Mouse (Mus musculus) E14TG2a.4 (cell line): Measurements from ENCODE around the gene Dlgap5.

ENCODE experiments used
- H3K27me3 ChIP-seq: 2 replicates; pipeline ENCODE4 v1.6.1; 2014; ENCODE audit warnings: low read length, control low read depth; ENCODE audit not compliant: insufficient read depth
- H3K36me3 ChIP-seq: 2 replicates; pipeline ENCODE4 v1.6.1; 2014; ENCODE audit warnings: low read length, control low read depth; ENCODE audit not compliant: insufficient read depth
- H3K4me1 ChIP-seq: replicated peaks from 2 replicates; pipeline ENCODE4 v1.6.1; 2014; ENCODE audit warnings: low read depth, low read length, control low read depth
- H3K4me3 ChIP-seq: replicated peaks from 2 replicates; pipeline ENCODE4 v1.5.1; 2014; ENCODE audit warnings: mild to moderate bottlenecking, low read length
- H3K9me3 ChIP-seq: 2 replicates; pipeline ENCODE4 v1.6.1; 2014; ENCODE audit warnings: low read length, control low read depth
- CTCF ChIP-seq: conservative IDR thresholded peaks from 2 replicates; pipeline ENCODE4 v1.5.1; 2014; ENCODE audit warnings: low read length
- NANOG ChIP-seq: IDR thresholded peaks from 2 replicates; pipeline ENCODE4 v1.6.1; 2014; ENCODE audit warnings: borderline replicate concordance, low read length, mixed read lengths
- POU5F1 ChIP-seq: IDR thresholded peaks from 2 replicates; pipeline ENCODE4 v1.6.1; 2014; ENCODE audit warnings: low read length, borderline replicate concordance

Dlgap5 gene

GRCm38 (mm10) chr14:47367461-47367860 lies 50.7 kb downstream of the Dlgap5 start, which contains the start of gene Lgals3:
Gene Lgals3 (plus strand): TSS chr14:47367751.
- H3K4me1 ChIP-seq: peaks cover 53% of the 10 kb centered on the region
- no peaks in the 10 kb centered on the region for H3K36me3 ChIP-seq
- TF ChIP-seq NANOG (no peak), CTCF (no peak), POU5F1 (no peak)
- H3K4me3 ChIP-seq: peak within 1 kb of the TSS; percentile 35; the same call in 1 of the 2 replicates
- 0 out of 2 replicates have a peak, but pooled peaks cover 2% of the 10 kb centered on the region for H3K27me3 ChIP-seq
- no peaks in the 10 kb centered on the region for H3K9me3 ChIP-seq

GRCm38 (mm10) chr14:47366881-47367321 lies 51.3 kb downstream of the Dlgap5 start:
- TF ChIP-seq NANOG (no peak), POU5F1 (no peak), CTCF (no peak)
- 0 out of 2 replicates have a peak overlapping the region, but pooled peaks have one; percentile 35 for H3K4me3 ChIP-seq
- no peaks in the 10 kb centered on the region for H3K9me3 ChIP-seq
- 0 out of 2 replicates have a peak, but pooled peaks cover 2% of the 10 kb centered on the region for H3K27me3 ChIP-seq
- no peaks in the 10 kb centered on the region for H3K36me3 ChIP-seq
- peaks cover 52% of the 10 kb centered on the region for H3K4me1 ChIP-seq

- peak overlapping the region; percentile 71 for H3K4me3 ChIP-seq
- H3K27me3 ChIP-seq: no peaks in the 10 kb centered on the region
- no peaks in the 10 kb centered on the region for H3K9me3 ChIP-seq
- TF ChIP-seq NANOG (no peak), CTCF (no peak), POU5F1 (no peak)
- H3K4me1 ChIP-seq: peaks cover 55% of the 10 kb centered on the region
- H3K36me3 ChIP-seq: no peaks in the 10 kb centered on the region
Measured at GRCm38 (mm10) chr14:47364742-47365449, 53.3 kb downstream of the Dlgap5 start.

GRCm38 (mm10) chr14:47361899-47362298 lies 56.3 kb downstream of the Dlgap5 start:
- Histone ChIP-seq H3K4me1 (peaks cover 43% of the 10 kb centered on the region), H3K27me3 (no peaks in the 10 kb centered on the region), H3K36me3 (no peaks in the 10 kb centered on the region), H3K4me3 (no peak overlapping the region), H3K9me3 (no peaks in the 10 kb centered on the region)
- no peak for TF ChIP-seq NANOG
- no peak for TF ChIP-seq POU5F1
- TF ChIP-seq CTCF: no peak

- peaks cover 38% of the 10 kb centered on the region for H3K4me1 ChIP-seq
- no peaks in the 10 kb centered on the region for H3K9me3 ChIP-seq
- no peak overlapping the region for H3K4me3 ChIP-seq
- TF ChIP-seq NANOG: no peak
- TF ChIP-seq POU5F1: no peak
- TF ChIP-seq CTCF: no peak
- no peaks in the 10 kb centered on the region for H3K36me3 ChIP-seq
- H3K27me3 ChIP-seq: no peaks in the 10 kb centered on the region
Measured at GRCm38 (mm10) chr14:47361418-47361817, 56.8 kb downstream of the Dlgap5 start.

GRCm38 (mm10) chr14:47359610-47360009 lies 58.6 kb downstream of the Dlgap5 start:
- H3K4me1 ChIP-seq: peaks cover 30% of the 10 kb centered on the region
- no peaks in the 10 kb centered on the region for H3K27me3 ChIP-seq
- H3K9me3 ChIP-seq: no peaks in the 10 kb centered on the region
- H3K36me3 ChIP-seq: no peaks in the 10 kb centered on the region
- TF ChIP-seq CTCF (no peak), NANOG (no peak), POU5F1 (no peak)
- H3K4me3 ChIP-seq: no peak overlapping the region

- Histone ChIP-seq H3K9me3 (no peaks in the 10 kb centered on the region), H3K4me1 (peaks cover 35% of the 10 kb centered on the region), H3K27me3 (no peaks in the 10 kb centered on the region), H3K36me3 (no peaks in the 10 kb centered on the region), H3K4me3 (no peak overlapping the region)
- no peak for TF ChIP-seq NANOG
- TF ChIP-seq CTCF: no peak
- TF ChIP-seq POU5F1: no peak
Measured at GRCm38 (mm10) chr14:47356622-47357021, 61.6 kb downstream of the Dlgap5 start.

- Histone ChIP-seq H3K4me1 (peaks cover 39% of the 10 kb centered on the region), H3K27me3 (no peaks in the 10 kb centered on the region), H3K4me3 (no peak overlapping the region), H3K36me3 (no peaks in the 10 kb centered on the region), H3K9me3 (no peaks in the 10 kb centered on the region)
- TF ChIP-seq CTCF: no peak
- TF ChIP-seq POU5F1: no peak
- no peak for TF ChIP-seq NANOG
Measured at GRCm38 (mm10) chr14:47354948-47355347, 63.3 kb downstream of the Dlgap5 start.

- TF ChIP-seq NANOG (no peak), POU5F1 (no peak), CTCF (peak; percentile 87)
- H3K36me3 ChIP-seq: no peaks in the 10 kb centered on the region
- H3K4me3 ChIP-seq: peak overlapping the region; percentile 52
- no peaks in the 10 kb centered on the region for H3K27me3 ChIP-seq
- H3K9me3 ChIP-seq: no peaks in the 10 kb centered on the region
- peaks cover 32% of the 10 kb centered on the region for H3K4me1 ChIP-seq
Measured at GRCm38 (mm10) chr14:47354111-47354577, 64.1 kb downstream of the Dlgap5 start.
